Mouse (Mus musculus): ENCODE data around the gene Gjb2. TPM values are rescaled to one million over a fixed set of nuclear protein-coding genes. Genes with fewer than 3 reads are reported as not detected.
A peak's percentile ranks its signal among the peaks of the same experiment; 100 is the strongest.
"Not testable (repeated sequence)": the region's sequence is repeated elsewhere in the genome, so short reads cannot be mapped to it uniquely, and the experiment has no call there.

Gene Gjb2
- polyA plus RNA-seq, 1 experiment, result 4.7 TPM

GRCm38 (mm10) chr14:57082863-57083262 is 21.6 kb downstream of the Gjb2 start:
- no peaks in the 10 kb centered on the region for H3K27me3 ChIP-seq (ENCODE audit: control insufficient read depth, insufficient read depth, low read length)
- 96% methylated on average over 1 of the region's 1 CpGs for WGBS
- H3K36me3 ChIP-seq (ENCODE audit: control insufficient read depth, insufficient read depth, low read length), result no peaks in the 10 kb centered on the region
- H3K4me1 ChIP-seq (ENCODE audit: control insufficient read depth, insufficient read depth, insufficient read length, low read length), result peaks cover 13% of the 10 kb centered on the region
- TF ChIP-seq CTCF (IDR thresholded peaks at IDR 0.05; ENCODE audit: extremely low read depth, insufficient read length, insufficient replicate concordance, low read depth, low read length) (no peak), POLR2A (IDR thresholded peaks at IDR 0.05; ENCODE audit: low read depth, low read length) (no peak)
- H3K4me3 ChIP-seq (ENCODE audit: low read depth, low read length), result no peak overlapping the region
- no peak overlapping the region for H3K27ac ChIP-seq (ENCODE audit: insufficient read depth, low read depth, low read length)

DNA sequence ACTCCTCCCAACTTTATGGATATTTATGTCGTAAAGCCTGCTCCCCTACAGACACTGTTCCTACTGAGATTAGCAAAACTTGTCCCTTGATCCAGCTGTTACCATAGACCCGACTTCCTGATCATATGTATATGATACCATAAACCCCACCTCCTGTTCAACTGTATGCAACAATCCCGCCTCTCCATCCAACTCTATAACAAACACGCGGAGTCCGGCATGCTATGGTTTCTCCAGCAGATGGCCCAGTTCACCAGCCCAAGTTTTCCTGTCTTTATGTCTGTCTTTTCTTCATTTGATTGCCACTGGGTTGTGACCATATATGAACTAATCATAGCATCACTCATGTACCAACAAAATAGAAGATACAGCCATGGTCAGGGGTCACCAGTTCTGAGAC is 29.0 kb downstream of the Gjb2 start:
- no peak overlapping the region for H3K4me3 ChIP-seq (ENCODE audit: low read depth, low read length)
- H3K4me1 ChIP-seq (ENCODE audit: control insufficient read depth, insufficient read depth, insufficient read length, low read length), result peaks cover 5% of the 10 kb centered on the region; the same call in 1 of the 2 replicates
- TF ChIP-seq POLR2A (IDR thresholded peaks at IDR 0.05; ENCODE audit: low read depth, low read length) (no peak), CTCF (IDR thresholded peaks at IDR 0.05; ENCODE audit: extremely low read depth, insufficient read length, insufficient replicate concordance, low read depth, low read length) (peak; percentile 56; the same call in 1 of the 2 replicates)
- WGBS, result 22% methylated on average over 6 of the region's 6 CpGs
- no peak overlapping the region for H3K27ac ChIP-seq (ENCODE audit: insufficient read depth, low read depth, low read length)
- H3K27me3 ChIP-seq (ENCODE audit: control insufficient read depth, insufficient read depth, low read length), result no peaks in the 10 kb centered on the region
- no peaks in the 10 kb centered on the region for H3K36me3 ChIP-seq (ENCODE audit: control insufficient read depth, insufficient read depth, low read length)

GRCm38 (mm10) chr14:57069906-57070305 is 34.6 kb downstream of the Gjb2 start:
- H3K27me3 ChIP-seq (ENCODE audit: control insufficient read depth, insufficient read depth, low read length); H3K4me3 ChIP-seq (ENCODE audit: low read depth, low read length); H3K36me3 ChIP-seq (ENCODE audit: control insufficient read depth, insufficient read depth, low read length); H3K27ac ChIP-seq (ENCODE audit: insufficient read depth, low read depth, low read length); H3K4me1 ChIP-seq (ENCODE audit: control insufficient read depth, insufficient read depth, insufficient read length, low read length): not testable (repeated sequence)
- 5% methylated on average over 2 of the region's 2 CpGs for WGBS
- peak; percentile 61; the same call in 1 of the 2 replicates for TF ChIP-seq CTCF (IDR thresholded peaks at IDR 0.05; ENCODE audit: extremely low read depth, insufficient read length, insufficient replicate concordance, low read depth, low read length)

GRCm38 (mm10) chr14:57066053-57066452 is 38.4 kb downstream of the Gjb2 start:
- no peak overlapping the region for H3K4me3 ChIP-seq (ENCODE audit: low read depth, low read length)
- no peak for TF ChIP-seq POLR2A (IDR thresholded peaks at IDR 0.05; ENCODE audit: low read depth, low read length)
- no peak for TF ChIP-seq CTCF (IDR thresholded peaks at IDR 0.05; ENCODE audit: extremely low read depth, insufficient read length, insufficient replicate concordance, low read depth, low read length)
- H3K36me3 ChIP-seq (ENCODE audit: control insufficient read depth, insufficient read depth, low read length), result no peaks in the 10 kb centered on the region
- H3K27me3 ChIP-seq (ENCODE audit: control insufficient read depth, insufficient read depth, low read length), result no peaks in the 10 kb centered on the region
- H3K4me1 ChIP-seq (ENCODE audit: control insufficient read depth, insufficient read depth, insufficient read length, low read length), result peaks cover 5% of the 10 kb centered on the region; the same call in 1 of the 2 replicates
- no peak overlapping the region for H3K27ac ChIP-seq (ENCODE audit: insufficient read depth, low read depth, low read length)

- H3K27ac ChIP-seq (ENCODE audit: insufficient read depth, low read depth, low read length); H3K36me3 ChIP-seq (ENCODE audit: control insufficient read depth, insufficient read depth, low read length); H3K4me1 ChIP-seq (ENCODE audit: control insufficient read depth, insufficient read depth, insufficient read length, low read length); H3K4me3 ChIP-seq (ENCODE audit: low read depth, low read length): not testable (repeated sequence)
- 0% methylated on average over 1 of the region's 1 CpGs for WGBS
- H3K27me3 ChIP-seq (ENCODE audit: control insufficient read depth, insufficient read depth, low read length), result peaks cover 28% of the 10 kb centered on the region
- peak; percentile 57; the same call in 1 of the 2 replicates for TF ChIP-seq CTCF (IDR thresholded peaks at IDR 0.05; ENCODE audit: extremely low read depth, insufficient read length, insufficient replicate concordance, low read depth, low read length)
These were observed 44.5 kb downstream of the Gjb2 start for GRCm38 (mm10) chr14:57060052-57060451.

- no peaks in the 10 kb centered on the region for H3K36me3 ChIP-seq (ENCODE audit: control insufficient read depth, insufficient read depth, low read length)
- TF ChIP-seq POLR2A (IDR thresholded peaks at IDR 0.05; ENCODE audit: low read depth, low read length) (no peak), CTCF (IDR thresholded peaks at IDR 0.05; ENCODE audit: extremely low read depth, insufficient read length, insufficient replicate concordance, low read depth, low read length) (no peak)
- 1% methylated on average over 78 of the region's 79 CpGs for WGBS
- peak within 1 kb of the TSS; percentile 50 for H3K4me3 ChIP-seq (ENCODE audit: low read depth, low read length)
- H3K4me1 ChIP-seq (ENCODE audit: control insufficient read depth, insufficient read depth, insufficient read length, low read length), result no peaks in the 10 kb centered on the region
- peaks cover 30% of the 10 kb centered on the region for H3K27me3 ChIP-seq (ENCODE audit: control insufficient read depth, insufficient read depth, low read length)
- no peak within 1 kb of the TSS for H3K27ac ChIP-seq (ENCODE audit: insufficient read depth, low read depth, low read length)
These were observed 46.8 kb downstream of the Gjb2 start, which contains the start of gene Gja3 for GRCm38 (mm10) chr14:57057563-57058321. Gene Gja3 (minus strand): TSS chr14:57058100.

- no peaks in the 10 kb centered on the region for H3K4me1 ChIP-seq (ENCODE audit: control insufficient read depth, insufficient read depth, insufficient read length, low read length)
- H3K27ac ChIP-seq (ENCODE audit: insufficient read depth, low read depth, low read length), result no peak overlapping the region
- peak overlapping the region; percentile 50 for H3K4me3 ChIP-seq (ENCODE audit: low read depth, low read length)
- no peak for TF ChIP-seq POLR2A (IDR thresholded peaks at IDR 0.05; ENCODE audit: low read depth, low read length)
- TF ChIP-seq CTCF (IDR thresholded peaks at IDR 0.05; ENCODE audit: extremely low read depth, insufficient read length, insufficient replicate concordance, low read depth, low read length), result no peak
- peaks cover 30% of the 10 kb centered on the region for H3K27me3 ChIP-seq (ENCODE audit: control insufficient read depth, insufficient read depth, low read length)
- WGBS, result 5% methylated on average over 19 of the region's 19 CpGs
- no peaks in the 10 kb centered on the region for H3K36me3 ChIP-seq (ENCODE audit: control insufficient read depth, insufficient read depth, low read length)
These were observed 47.3 kb downstream of the Gjb2 start for GRCm38 (mm10) chr14:57057204-57057562.
